Mouse (Mus musculus): ENCODE data around the gene Rrp15. TPM values are rescaled to one million over a fixed set of nuclear protein-coding genes. Genes with fewer than 3 reads are reported as not detected.

Rrp15 gene
- polyA plus RNA-seq (2015; fragmentation: Nextera tagmentation; extraction: Ambion mirVana), result 34.2 and 38.4 TPM in 2 replicates

GRCm38 (mm10) chr1:186748724-186749653 lies at the start of gene Rrp15:
Gene Rrp15 (minus strand): TSS chr1:186749358.

GRCm38 (mm10) chr1:186705915-186706248 lies 43.3 kb downstream of the Rrp15 start, which contains the start of gene Tgfb2:
Gene Tgfb2 (minus strand): TSS chr1:186705989.

Other genes with a start within 250 kb of the Rrp15 start
- gene Tgfb2, start 43.4 kb downstream of the Rrp15 start, polyA plus RNA-seq (2015; fragmentation: Nextera tagmentation; extraction: Ambion mirVana), result 25.0 and 40.3 TPM in 2 replicates
- gene D1Pas1, start 218.1 kb upstream of the Rrp15 start, polyA plus RNA-seq (2015; fragmentation: Nextera tagmentation; extraction: Ambion mirVana), result not detected in 2 replicates